ENCODE assay signal across 13 mouse cellular contexts in genomic region chr12:83286496-83287492, GRCm38 (mm10).
DNase-seq lines count a peak whose midpoint lies in the region; ATAC-seq and TF ChIP-seq lines count a peak whose summit lies in the region.
"Had no signal": no experiment of that assay in that cellular context is flagged by ENCODE, and none has a peak within 500 bp of the region (broad histone marks: within the 10 kb centered on the region; RNA-seq: fewer than 3 reads in every experiment).

No protein-coding gene starts in this region.

- H3K4me3 ChIP-seq in kidney, embryonic 14.5 days (ENCODE audit: low read length), result no peak overlapping the region
- H3K4me3 ChIP-seq in embryonic facial prominence, embryonic 14.5 days (ENCODE audit: low read depth, low read length), result no peak overlapping the region
- no peak overlapping the region for H3K4me3 ChIP-seq in intestine, postnatal 0 days (ENCODE audit: low read depth, low read length)
- H3K4me3 ChIP-seq in neural tube, embryonic 15.5 days (replicated peaks), result no peak overlapping the region

- no peaks in the 10 kb centered on the region for H3K27me3 ChIP-seq in kidney, embryonic 14.5 days (ENCODE audit: control insufficient read depth, insufficient read depth, low read length)
- no peaks in the 10 kb centered on the region for H3K27me3 ChIP-seq in embryonic facial prominence, embryonic 14.5 days (replicated peaks; ENCODE audit: control insufficient read depth, insufficient read depth, low read length)
- H3K27me3 ChIP-seq in intestine, postnatal 0 days (replicated peaks; ENCODE audit: control insufficient read depth, insufficient read depth, low read length), result no peaks in the 10 kb centered on the region
- no peaks in the 10 kb centered on the region for H3K27me3 ChIP-seq in neural tube, embryonic 15.5 days (replicated peaks)

- H3K36me3 ChIP-seq in kidney, embryonic 14.5 days (ENCODE audit: control insufficient read depth, insufficient read depth, low read length), result no peaks in the 10 kb centered on the region
- H3K36me3 ChIP-seq in embryonic facial prominence, embryonic 14.5 days (ENCODE audit: control insufficient read depth, insufficient read depth, low read length), result no peaks in the 10 kb centered on the region
- H3K36me3 ChIP-seq in intestine, postnatal 0 days (ENCODE audit: control insufficient read depth, insufficient read depth), result no peaks in the 10 kb centered on the region
- H3K36me3 ChIP-seq in neural tube, embryonic 15.5 days, result no peaks in the 10 kb centered on the region

- 52% methylated on average over 17 of the region's 17 CpGs for WGBS in kidney, embryonic 14.5 days
- WGBS in embryonic facial prominence, embryonic 14.5 days, result 54% methylated on average over 17 of the region's 17 CpGs
- WGBS in intestine, postnatal 0 days, result 66% methylated on average over 17 of the region's 17 CpGs
- 56% methylated on average over 17 of the region's 17 CpGs for WGBS in neural tube, embryonic 15.5 days

- no peak overlapping the region for H3K9ac ChIP-seq in kidney, embryonic 14.5 days (ENCODE audit: low read depth, low read length)
- no peak overlapping the region; the same call in 1 of the 2 replicates for H3K9ac ChIP-seq in embryonic facial prominence, embryonic 14.5 days (ENCODE audit: low read depth, low read length)
- no peak overlapping the region for H3K9ac ChIP-seq in intestine, postnatal 0 days (ENCODE audit: low read depth, low read length)
- H3K9ac ChIP-seq in neural tube, embryonic 15.5 days (replicated peaks), result no peak overlapping the region

- TF ChIP-seq CTCF in intestine, postnatal 0 days (IDR thresholded peaks at IDR 0.05; ENCODE audit: low read depth), result no peak

- H3K4me1 ChIP-seq in kidney, embryonic 14.5 days (ENCODE audit: control insufficient read depth, insufficient read depth, low read length), result peaks cover 8% of the 10 kb centered on the region
- no peaks in the 10 kb centered on the region for H3K4me1 ChIP-seq in embryonic facial prominence, embryonic 14.5 days (ENCODE audit: control insufficient read depth, insufficient read depth, low read length)
- no peaks in the 10 kb centered on the region for H3K4me1 ChIP-seq in intestine, postnatal 0 days (replicated peaks; ENCODE audit: control insufficient read depth, insufficient read depth, low read length)
- peaks cover 8% of the 10 kb centered on the region for H3K4me1 ChIP-seq in neural tube, embryonic 15.5 days

- no peak overlapping the region for H3K27ac ChIP-seq in kidney, embryonic 14.5 days (ENCODE audit: low read depth, low read length)
- no peak overlapping the region for H3K27ac ChIP-seq in embryonic facial prominence, embryonic 14.5 days (replicated peaks; ENCODE audit: low read depth, low read length)
- H3K27ac ChIP-seq in intestine, postnatal 0 days (ENCODE audit: low read depth, low read length), result no peak overlapping the region
- 0 out of 2 replicates have a peak overlapping the region, but pooled peaks have one; percentile 28 for H3K27ac ChIP-seq in neural tube, embryonic 15.5 days (replicated peaks)

- peak overlapping the region; percentile 12; the same call in 1 of the 2 replicates for H3K4me2 ChIP-seq in kidney, embryonic 14.5 days (replicated peaks; ENCODE audit: low read depth, low read length)
- no peak overlapping the region for H3K4me2 ChIP-seq in embryonic facial prominence, embryonic 14.5 days (ENCODE audit: low read depth, low read length)
- H3K4me2 ChIP-seq in intestine, postnatal 0 days (replicated peaks; ENCODE audit: low read depth), result 0 out of 2 replicates have a peak overlapping the region, but pooled peaks have one; percentile 3
- H3K4me2 ChIP-seq in neural tube, embryonic 15.5 days, result no peak overlapping the region
- H3K4me2 ChIP-seq: liver, embryonic 11.5 days had no signal

- no peaks in the 10 kb centered on the region for H3K9me3 ChIP-seq in kidney, embryonic 14.5 days (ENCODE audit: control insufficient read depth, low read length)
- H3K9me3 ChIP-seq in embryonic facial prominence, embryonic 14.5 days (ENCODE audit: control insufficient read depth, low read length), result no peaks in the 10 kb centered on the region
- no peaks in the 10 kb centered on the region for H3K9me3 ChIP-seq in intestine, postnatal 0 days (ENCODE audit: control insufficient read depth)
- no peaks in the 10 kb centered on the region for H3K9me3 ChIP-seq in neural tube, embryonic 15.5 days (replicated peaks)

- peak; percentile 49; the same call in 1 of the 2 replicates for ATAC-seq in kidney, embryonic 14.5 days (ENCODE audit: low FRiP score, low TSS enrichment)
- ATAC-seq in embryonic facial prominence, embryonic 14.5 days (ENCODE audit: low read depth), result peak; percentile 44
- no peak for ATAC-seq in intestine, postnatal 0 days
- ATAC-seq in neural tube, embryonic 15.5 days (ENCODE audit: low FRiP score), result peak; percentile 61
- ATAC-seq: CD4-positive, CD25-positive, alpha-beta regulatory T cell, adult 4 months had no signal

- DNase-seq in kidney, adult 8-10 months, result no peak
- no peak for DNase-seq in embryonic facial prominence, embryonic 14.5 days (ENCODE audit: low spot score)
- no peak for DNase-seq in ovary, postnatal 10 days (ENCODE audit: low spot score)
- DNase-seq in left cerebral cortex, adult 11 months (ENCODE audit: low spot score), result no peak
- no peak for DNase-seq in heart, adult 18-20 months
- DNase-seq: heart, adult 11 months; kidney, postnatal 10 days; thymus, adult 2 months had no signal

Comparison
In these comparisons a context has a peak if more than half of its experiments do, and no peak if none do; other contexts are left out.
1. H3K4me2 ChIP-seq: peak in kidney, embryonic 14.5 days (single experiment) and intestine, postnatal 0 days (single experiment); none in embryonic facial prominence, embryonic 14.5 days (single experiment) and neural tube, embryonic 15.5 days (single experiment).